Mouse (Mus musculus) thymus, adult 2 months (tissue): ENCODE data around the gene Cdk17. TPM values are rescaled to one million over a fixed set of nuclear protein-coding genes. Genes with fewer than 3 reads are reported as not detected.

ENCODE experiments used
- DNase-seq: peaks from one replicate; pipeline ENCODE4 v3.0.0; 2021
- H3K27ac ChIP-seq: fragments of 200-500 bp; 2 replicates; pipeline ENCODE4 v1.5.1; 2012; ENCODE audit warnings: low read length, control low read depth; ENCODE audit not compliant: control insufficient read depth, insufficient read depth
- H3K27me3 ChIP-seq: fragments of 200-500 bp; 2 replicates; pipeline ENCODE4 v1.6.1; 2012; ENCODE audit warnings: mild to moderate bottlenecking, low read length, moderate library complexity, mixed read lengths; ENCODE audit not compliant: control insufficient read depth, insufficient read depth
- H3K36me3 ChIP-seq: fragments of 200-500 bp; 2 replicates; pipeline ENCODE4 v1.6.1; 2012; ENCODE audit warnings: mild to moderate bottlenecking, low read length, moderate library complexity; ENCODE audit not compliant: control insufficient read depth, insufficient read depth
- H3K4me1 ChIP-seq: fragments of 200-500 bp; replicated peaks from 2 replicates; pipeline ENCODE4 v1.6.1; 2012; ENCODE audit warnings: low read length; ENCODE audit not compliant: control insufficient read depth, insufficient read depth
- H3K4me3 ChIP-seq: fragments of 200-500 bp; 2 replicates; pipeline ENCODE4 v1.5.1; 2012; ENCODE audit warnings: mild to moderate bottlenecking, low read length, control low read depth, moderate library complexity; ENCODE audit not compliant: control insufficient read depth, insufficient read depth
- CTCF ChIP-seq: fragments of 200-500 bp; IDR thresholded peaks from 2 replicates; pipeline ENCODE4 v1.5.1; 2012; ENCODE audit warnings: mild to moderate bottlenecking, control low read depth, low read length, moderate library complexity, borderline replicate concordance; ENCODE audit not compliant: control insufficient read depth, poor library complexity, insufficient read depth; ENCODE audit errors: extremely low read depth
- POLR2A ChIP-seq: fragments of 200-500 bp; IDR thresholded peaks from 2 replicates; pipeline ENCODE4 v1.6.1; 2012; ENCODE audit warnings: mild to moderate bottlenecking, low read length, control low read depth, moderate library complexity; ENCODE audit not compliant: control insufficient read depth, poor library complexity, insufficient read depth; ENCODE audit errors: extremely low read depth
- WGBS: fragments of 180-500 bp; shearing (Covaris S2); methylation state at CpG from one replicate; pipeline ENCODE4 v1.1.7; 2018; 5-methylcytosine and 5-hydroxymethylcytosine counted together
- polyA plus RNA-seq: library from polyadenylated mRNA; depleted of rRNA; stranded (reverse); fragments of >200 nt; gene quantifications from 2 replicates; pipeline ENCODE4 v1.2.3, GENCODE M21; 2012

The Cdk17 gene
- polyA plus RNA-seq, 1 experiment, result 79.5 TPM

DNA sequence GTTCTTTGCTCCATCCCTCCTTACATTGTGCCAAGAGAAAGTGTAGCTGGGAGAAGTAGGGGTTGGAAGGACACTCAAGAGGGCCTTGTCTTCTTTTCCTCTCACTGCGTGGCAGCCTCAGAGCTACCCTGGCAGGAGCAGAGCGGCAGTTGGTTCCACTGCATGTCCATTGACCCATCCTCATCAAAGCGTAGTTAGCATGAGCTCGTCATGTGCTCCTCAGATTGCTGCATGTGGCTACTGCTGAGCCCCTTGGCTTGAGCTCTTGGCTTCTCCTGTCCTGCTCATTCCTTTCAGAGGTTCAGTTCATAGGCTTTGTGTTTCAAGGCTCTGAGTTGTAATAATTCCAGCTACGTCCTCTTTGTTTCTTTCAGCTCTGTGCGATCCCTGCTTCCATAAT is 36.4 kb downstream of the Cdk17 start:
- WGBS, result 94% methylated on average over 6 of the region's 6 CpGs
- Histone ChIP-seq H3K27me3 (no peaks in the 10 kb centered on the region), H3K36me3 (peaks cover 4% of the 10 kb centered on the region; the same call in 1 of the 2 replicates), H3K4me3 (no peak overlapping the region), H3K27ac (no peak overlapping the region), H3K4me1 (peaks cover 7% of the 10 kb centered on the region)
- no peak for DNase-seq
- TF ChIP-seq POLR2A, result no peak
- no peak for TF ChIP-seq CTCF

DNA sequence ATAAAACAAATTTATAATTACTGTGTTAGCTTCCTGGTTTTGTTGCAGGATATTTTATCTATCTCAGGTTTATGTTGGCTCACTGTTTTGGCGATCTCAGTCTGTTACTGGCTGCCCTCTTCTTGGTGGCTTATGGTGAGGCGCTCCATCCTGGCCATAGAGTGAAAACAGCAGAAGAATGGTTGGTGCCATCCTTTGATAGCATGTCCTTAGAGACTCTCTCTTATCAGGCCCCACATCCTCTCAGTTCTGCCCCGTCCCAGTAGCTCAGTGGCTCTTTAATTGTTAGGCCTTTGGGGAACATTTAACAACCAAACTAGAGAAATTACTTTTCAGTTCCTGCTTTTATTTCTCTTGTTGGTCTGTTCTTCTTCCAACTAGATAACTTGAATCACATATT is 38.3 kb downstream of the Cdk17 start:
- no peak for TF ChIP-seq CTCF
- TF ChIP-seq POLR2A, result no peak
- peaks cover 5% of the 10 kb centered on the region for H3K4me1 ChIP-seq
- H3K4me3 ChIP-seq, result no peak overlapping the region
- no peak overlapping the region for H3K27ac ChIP-seq
- no peaks in the 10 kb centered on the region for H3K27me3 ChIP-seq
- DNase-seq, result no peak
- WGBS, result 92% methylated on average over 3 of the region's 3 CpGs
- peaks cover 4% of the 10 kb centered on the region; the same call in 1 of the 2 replicates for H3K36me3 ChIP-seq

DNA sequence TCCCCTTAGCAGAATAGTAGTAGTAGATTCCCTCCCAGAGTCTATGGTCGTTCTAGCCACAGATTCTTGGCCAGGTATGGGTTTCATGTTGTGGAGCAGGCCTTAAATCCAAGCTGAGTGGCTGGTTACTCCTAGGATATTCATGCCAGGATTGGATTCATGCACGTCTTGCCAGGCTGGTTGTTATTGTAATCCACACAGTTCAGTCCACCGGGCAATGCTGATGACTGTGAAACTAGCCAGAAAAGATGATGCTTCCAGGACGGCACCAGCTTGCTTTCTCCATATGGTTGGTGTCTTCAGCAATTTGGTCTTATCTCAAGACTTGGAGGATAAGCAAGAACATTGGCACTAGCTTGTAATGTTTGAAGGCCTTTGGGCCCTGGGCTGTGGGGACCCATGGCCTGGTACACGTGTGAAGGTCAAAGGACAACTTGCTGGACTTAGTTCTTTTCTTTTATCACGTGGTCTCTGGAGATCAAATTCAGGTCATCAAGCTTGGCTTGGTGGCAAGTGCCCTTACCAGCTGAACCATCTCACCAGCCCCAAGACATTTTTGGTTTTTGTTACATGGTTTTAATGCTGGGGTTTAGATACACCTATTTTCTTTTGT is 41.3 kb downstream of the Cdk17 start:
- no peak for DNase-seq
- TF ChIP-seq CTCF (no peak), POLR2A (no peak)
- Histone ChIP-seq H3K36me3 (peaks cover 4% of the 10 kb centered on the region; the same call in 1 of the 2 replicates), H3K27ac (no peak overlapping the region), H3K4me1 (no peaks in the 10 kb centered on the region; the same call in 1 of the 2 replicates), H3K27me3 (no peaks in the 10 kb centered on the region), H3K4me3 (no peak overlapping the region)
- 95% methylated on average over 6 of the region's 6 CpGs for WGBS

DNA sequence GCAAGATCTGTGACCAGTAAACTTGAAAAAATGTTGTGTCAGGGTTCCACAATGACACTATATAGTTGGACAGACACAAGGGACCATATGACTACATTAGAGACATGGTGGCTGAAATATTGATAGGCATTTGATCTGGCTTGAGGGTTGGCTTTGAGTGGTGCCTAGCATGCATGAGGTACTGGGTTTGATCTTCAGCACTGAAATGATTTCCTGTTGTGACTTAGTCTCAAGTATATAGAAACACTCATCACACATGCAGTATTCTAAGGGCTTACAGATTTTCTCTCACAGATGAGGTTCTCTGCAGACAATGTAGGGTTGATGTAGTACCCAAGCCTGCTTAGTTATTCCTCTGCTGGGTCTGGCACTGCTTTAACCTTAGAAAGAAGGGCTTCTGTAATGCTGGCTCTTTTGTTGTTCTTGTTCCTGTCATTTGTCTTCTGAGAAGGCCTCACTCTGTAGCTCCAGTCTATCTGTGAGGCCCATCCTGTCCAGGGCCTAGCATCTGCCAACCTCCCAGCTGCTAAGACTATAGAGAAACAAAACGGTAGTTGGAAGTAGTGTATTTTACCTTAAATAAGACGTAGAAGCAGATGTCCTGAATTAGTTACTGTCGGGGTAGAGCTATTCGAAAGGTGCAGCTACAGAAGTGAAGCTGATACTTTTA is 44.7 kb downstream of the Cdk17 start:
- 92% methylated on average over 4 of the region's 4 CpGs for WGBS
- Histone ChIP-seq H3K4me1 (no peaks in the 10 kb centered on the region; the same call in 1 of the 2 replicates), H3K27me3 (no peaks in the 10 kb centered on the region), H3K36me3 (peaks cover 16% of the 10 kb centered on the region), H3K4me3 (no peak overlapping the region), H3K27ac (no peak overlapping the region)
- TF ChIP-seq POLR2A (no peak), CTCF (no peak)
- no peak for DNase-seq

DNA sequence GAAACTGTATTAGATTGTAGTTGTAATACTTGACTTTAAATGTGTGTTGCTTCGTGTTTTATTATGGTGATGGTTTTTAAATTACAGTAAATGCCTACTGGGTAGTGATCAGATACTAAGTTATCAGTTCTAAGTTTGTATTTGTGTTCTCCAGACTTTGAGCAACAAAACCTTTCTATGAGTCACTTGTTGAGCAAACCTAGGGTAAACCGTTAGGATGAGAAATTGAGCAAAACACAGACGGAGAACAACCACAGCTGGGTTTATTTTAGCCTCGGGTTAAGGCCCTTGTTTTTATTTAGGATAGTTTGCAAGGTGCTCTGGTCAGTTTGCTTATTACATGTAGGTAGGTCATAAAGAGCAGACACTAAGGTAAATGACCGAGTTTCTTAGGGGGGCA is 46.5 kb downstream of the Cdk17 start:
- no peaks in the 10 kb centered on the region; the same call in 1 of the 2 replicates for H3K4me1 ChIP-seq
- no peak for TF ChIP-seq CTCF
- no peak for TF ChIP-seq POLR2A
- H3K4me3 ChIP-seq, result no peak overlapping the region

DNA sequence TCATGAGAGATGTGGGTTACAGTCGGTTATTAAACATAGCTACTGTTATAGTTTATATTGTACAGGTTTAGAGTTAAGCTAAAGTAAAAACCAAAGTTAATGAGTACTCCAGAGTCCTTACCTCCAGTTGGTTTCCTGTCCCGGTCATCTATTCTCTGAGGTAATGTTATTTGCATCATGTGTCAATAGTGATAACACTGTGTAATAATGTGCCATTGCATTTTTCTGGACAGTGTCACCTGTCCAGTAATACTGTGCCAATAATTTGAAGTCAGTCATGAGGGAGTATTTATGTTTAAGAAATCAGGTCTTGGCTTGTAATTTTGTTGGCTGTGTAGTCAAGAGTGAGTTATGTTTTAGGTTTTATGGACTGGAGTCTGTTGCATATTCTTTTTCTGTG is 52.0 kb downstream of the Cdk17 start:
- Histone ChIP-seq H3K4me1 (no peaks in the 10 kb centered on the region), H3K36me3 (peaks cover 78% of the 10 kb centered on the region), H3K4me3 (no peak overlapping the region), H3K27ac (no peak overlapping the region), H3K27me3 (no peaks in the 10 kb centered on the region)
- DNase-seq, result no peak
- 98% methylated on average over 2 of the region's 2 CpGs for WGBS
- no peak for TF ChIP-seq CTCF

More for the DNA sequence above, 46.5 kb downstream of the Cdk17 start:
- Histone ChIP-seq H3K36me3 (peaks cover 24% of the 10 kb centered on the region), H3K27ac (no peak overlapping the region), H3K27me3 (no peaks in the 10 kb centered on the region)
- no peak for DNase-seq
- 90% methylated on average over 5 of the region's 5 CpGs for whole genome bisulfite sequencing
